Mouse (Mus musculus) stomach, adult 2 months (tissue): ENCODE results near the gene Magee1. TPM values are rescaled to one million over a fixed set of nuclear protein-coding genes. Genes with fewer than 3 reads are reported as not detected.

Source experiments
- polyA plus RNA-seq: library from polyadenylated mRNA; depleted of rRNA; stranded (reverse); fragments of >200 nt; gene quantifications from 2 replicates; pipeline ENCODE4 v1.2.3, GENCODE M21; 2012; rRNA removed

Gene Magee1
- 2.3 and 2.5 TPM in 2 replicates for polyA plus RNA-seq

GRCm38 (mm10) chrX:105120275-105121226 lies at the start of gene Magee1:
Gene Magee1 (plus strand): TSS chrX:105120378.

GRCm38 (mm10) chrX:105079615-105080092 lies 40.5 kb upstream of the Magee1 start, which contains the start of gene Pbdc1:
Gene Pbdc1 (plus strand): TSS chrX:105079756.

Other genes with a start within 250 kb of the Magee1 start
- 1.7 and 2.3 TPM in 2 replicates for gene Pbdc1, start 40.6 kb upstream of the Magee1 start, polyA plus RNA-seq